In genomic region chr6:112266631-112267030, GRCm38 (mm10) we compare ENCODE assay signal across 8 mouse cellular contexts. TPM values are rescaled to one million over a fixed set of nuclear protein-coding genes. Genes with fewer than 3 reads are reported as not detected.
DNase-seq lines count a peak whose midpoint lies in the region; TF ChIP-seq lines count a peak whose summit lies in the region.

No protein-coding gene starts in this region.

- TF ChIP-seq CTCF in embryonic fibroblast, embryonic 13.5 days (IDR thresholded peaks at IDR 0.05; ENCODE audit: borderline replicate concordance, insufficient read depth, low read length): no peak

- TF ChIP-seq POLR2A in embryonic fibroblast, embryonic 13.5 days (IDR thresholded peaks at IDR 0.05; ENCODE audit: low read depth, low read length): no peak

- intact Hi-C loops in heart, postnatal 25 days (cut with DNase I): no loop called here
- intact Hi-C loops in left cerebral cortex, postnatal 14 days (cut with DNase I): no loop called here

- H3K4me3 ChIP-seq in embryonic fibroblast, embryonic 13.5 days (ENCODE audit: insufficient read depth, low read length): no peak overlapping the region

- H3K4me1 ChIP-seq in embryonic fibroblast, embryonic 13.5 days (ENCODE audit: control insufficient read depth, insufficient read depth, low read length): peaks cover 13% of the 10 kb centered on the region

- peak overlapping the region; percentile 53; the same call in 1 of the 2 replicates for H3K27ac ChIP-seq in embryonic fibroblast, embryonic 13.5 days (ENCODE audit: insufficient read depth, low read length)

- peak; percentile 33 for DNase-seq in heart, adult 18-20 months
- no peak for DNase-seq in heart, postnatal 25 days (ENCODE audit: low spot score)
- peak; percentile 62 for DNase-seq in 3T3-L1 (ENCODE audit: low read depth, low spot score)
- DNase-seq in left cerebral cortex, postnatal 14 days (ENCODE audit: low spot score in 2 of 2): peak; percentile 52 to 64
- no peak for DNase-seq in thymus, adult 18-20 months
- DNase-seq in adrenal gland, adult 18-20 months (ENCODE audit: low spot score in 2 of 2): no peak
- DNase-seq in thymus, postnatal 14 days: no peak

RNA-seq across cellular contexts. Expression of gene Lmcd1, which starts 6.9 kb away (rescaled TPM):
- 10 to 100 TPM; 33.6 to 35.0 TPM for total RNA-seq in heart, adult 18-20 months (2021)
- 10 to 100 TPM; 33.6 to 45.2 TPM for total RNA-seq in heart, postnatal 25 days (2021)
- polyA plus RNA-seq in embryonic fibroblast, embryonic 13.5 days (2011; ENCODE audit: insufficient read length, low read depth, missing spikeins): 4.1 and 10.2 TPM in 2 replicates
- 10 to 100 TPM; 17.4 to 23.4 TPM for total RNA-seq in left cerebral cortex, postnatal 14 days (2021)
- 1 to 10 TPM; 6.4 to 7.9 TPM for total RNA-seq in adrenal gland, adult 18-20 months (2021)

Comparison
In these comparisons a context has a peak if more than half of its experiments do, and no peak if none do; other contexts are left out.
1. DNase-seq: peak in heart, adult 18-20 months (2 of 2), 3T3-L1 (single experiment) and left cerebral cortex, postnatal 14 days (2 of 2); none in heart, postnatal 25 days (single experiment), thymus, adult 18-20 months (0 of 2), adrenal gland, adult 18-20 months (0 of 2) and thymus, postnatal 14 days (single experiment).